Mouse (Mus musculus) liver, embryonic 18 days (tissue): ENCODE results near the gene Sel1l. TPM values are rescaled to one million over a fixed set of nuclear protein-coding genes. Genes with fewer than 3 reads are reported as not detected.

Experiments
- polyA plus RNA-seq: library from polyadenylated mRNA; depleted of rRNA; stranded (reverse); fragments of >200 nt; gene quantifications from 2 replicates; pipeline ENCODE4 v1.2.3, GENCODE M21; 2012; rRNA removed

The Sel1l gene
- 21.3 and 22.0 TPM in 2 replicates for polyA plus RNA-seq

GRCm38 (mm10) chr12:91849045-91849467 lies at the start of gene Sel1l:
TSS of gene Sel1l (minus strand) at chr12:91849157.

DNA sequence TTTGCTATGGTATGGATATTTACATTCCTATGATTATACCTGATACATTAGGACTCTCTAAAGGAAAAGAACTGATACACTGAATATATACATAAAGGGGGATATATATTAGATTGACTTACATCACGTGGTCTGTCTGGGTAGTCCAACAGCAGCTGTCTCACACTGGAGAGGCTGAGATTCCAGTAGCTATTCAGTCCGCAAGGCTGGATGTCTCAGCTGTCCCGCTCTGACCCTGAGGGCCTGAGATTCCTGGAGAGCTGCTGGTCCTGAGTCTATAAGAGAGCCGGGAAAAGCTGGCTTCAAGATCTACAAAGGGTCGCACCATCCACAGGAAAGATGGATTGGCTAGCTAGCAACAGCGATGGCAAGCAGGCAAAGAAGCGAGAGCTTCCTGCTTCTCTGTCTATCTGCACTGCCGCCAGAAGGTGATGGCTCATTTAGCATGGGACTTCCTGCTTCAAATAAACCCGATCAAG lies 61.0 kb downstream of the Sel1l start, which contains the start of gene Ston2:
Gene Ston2, minus strand, starts transcription at position 429 of the 479 bp plus-strand sequence.

Other genes starting within 250 kb of the Sel1l start
- gene Ston2, start 60.8 kb downstream of the Sel1l start, polyA plus RNA-seq = 5.4 and 6.6 TPM in 2 replicates